Mouse (Mus musculus) forebrain, embryonic 14.5 days (tissue): ENCODE measurements around the gene Gtpbp2. TPM values are rescaled to one million over a fixed set of nuclear protein-coding genes. Genes with fewer than 3 reads are reported as not detected.

Source experiments
- polyA plus RNA-seq: library from polyadenylated mRNA; unstranded; fragments of >200 nt; fragmentation: Nextera tagmentation; extraction: Ambion mirVana; gene quantifications from 2 replicates; pipeline ENCODE4 v1.2.1, GENCODE M21; 2014

Gene Gtpbp2
- polyA plus RNA-seq, 1 experiment from 2014 or later = 21.6 TPM

Other genes starting within 250 kb of the Gtpbp2 start
- 2.3 and 2.6 TPM in 2 replicates for gene Vegfa, start 128.7 kb upstream of the Gtpbp2 start, polyA plus RNA-seq
- gene Mrps18a, start 50.0 kb upstream of the Gtpbp2 start, polyA plus RNA-seq = 135 and 141 TPM in 2 replicates
- gene Rsph9, start 16.8 kb upstream of the Gtpbp2 start, polyA plus RNA-seq = 46.8 and 47.3 TPM in 2 replicates
- gene Mad2l1bp, start 7.5 kb upstream of the Gtpbp2 start, polyA plus RNA-seq = 29.5 and 31.6 TPM in 2 replicates
- gene Polh, start 41.6 kb downstream of the Gtpbp2 start, polyA plus RNA-seq = 4.5 and 6.3 TPM in 2 replicates
- 50.5 and 50.9 TPM in 2 replicates for gene Xpo5, start 41.8 kb downstream of the Gtpbp2 start, polyA plus RNA-seq
- 90.2 and 106 TPM in 2 replicates for gene Polr1c, start 87.0 kb downstream of the Gtpbp2 start, polyA plus RNA-seq
- 97.5 and 102 TPM in 2 replicates for gene Yipf3, start 87.0 kb downstream of the Gtpbp2 start, polyA plus RNA-seq
- 9.8 and 10.6 TPM in 2 replicates for gene Lrrc73, start 92.5 kb downstream of the Gtpbp2 start, polyA plus RNA-seq
- gene Tjap1, start 122.0 kb downstream of the Gtpbp2 start, polyA plus RNA-seq = 22.8 and 23.9 TPM in 2 replicates
- 5.2 and 6.4 TPM in 2 replicates for gene Dlk2, start 136.4 kb downstream of the Gtpbp2 start, polyA plus RNA-seq
- 4.3 and 6.7 TPM in 2 replicates for gene Abcc10, start 167.3 kb downstream of the Gtpbp2 start, polyA plus RNA-seq
- gene Zfp318, start 222.7 kb downstream of the Gtpbp2 start, polyA plus RNA-seq = 10.7 and 13.0 TPM in 2 replicates